Mouse (Mus musculus) layer of hippocampus, postnatal 10 days (tissue): Measurements from ENCODE around the gene Prkcb. TPM values are rescaled to one million over a fixed set of nuclear protein-coding genes. Genes with fewer than 3 reads are reported as not detected.
A peak's percentile ranks its signal among the peaks of the same experiment; 100 is the strongest.
"Not testable (repeated sequence)": the region's sequence is repeated elsewhere in the genome, so short reads cannot be mapped to it uniquely, and the experiment has no call there.

Source experiments
- DNase-seq, 2 experiments: peaks; one replicate each; pipeline ENCODE4 v3.0.0; 2021; ENCODE audit warnings: low spot score in 2 of 2
- long read RNA-seq: library from polyadenylated mRNA; stranded (forward); transcript quantifications from one replicate; pipeline ENCODE4 v2.0.0, GENCODE M21; 2023
- total RNA-seq, 2 experiments: library from RNA; stranded (reverse); gene quantifications; 2 replicates each; pipeline ENCODE4 v1.2.3; 2021

The Prkcb gene
- total RNA-seq = 100 to 1,000 TPM; 621 to 648 TPM
- long read RNA-seq, transcript Prkcb-202 (17 exons, 2,911 nt) = major isoform, 277 of 445 reads
- long read RNA-seq, transcript Prkcb-208 (1 exons, 955 nt) = minor isoform, 31 of 445 reads
- long read RNA-seq, transcript Prkcb-201 (17 exons, 2,557 nt) = minor isoform, 10 of 445 reads
- long read RNA-seq, partial matches to known transcripts = 103 of 445 reads
- long read RNA-seq, other reads (novel, unspliced or antisense) = 24 of 445 reads

GRCm38 (mm10) chr7:122288605-122289242 lies at the start of gene Prkcb:
Gene Prkcb, plus strand, starts transcription at chr7:122288751.
- DNase-seq = peak; percentile 79 to 85

- no peak for DNase-seq
Observed at GRCm38 (mm10) chr7:122238939-122239338, 49.6 kb upstream of the Prkcb start.

- DNase-seq = no peak
Observed at GRCm38 (mm10) chr7:122240413-122241119, 48.0 kb upstream of the Prkcb start.

- peak; percentile 32 to 50 for DNase-seq
Observed at GRCm38 (mm10) chr7:122242260-122242659, 46.3 kb upstream of the Prkcb start.

GRCm38 (mm10) chr7:122242744-122243143 lies 45.8 kb upstream of the Prkcb start:
- not testable (repeated sequence) for DNase-seq

- no peak for DNase-seq
Observed at GRCm38 (mm10) chr7:122244166-122244565, 44.4 kb upstream of the Prkcb start.

- no peak for DNase-seq
Observed at GRCm38 (mm10) chr7:122244584-122244983, 44.0 kb upstream of the Prkcb start.

GRCm38 (mm10) chr7:122245976-122246375 lies 42.6 kb upstream of the Prkcb start:
- no peak for DNase-seq

GRCm38 (mm10) chr7:122247254-122247864 lies 41.2 kb upstream of the Prkcb start:
- DNase-seq = no peak

- no peak for DNase-seq
Observed at GRCm38 (mm10) chr7:122249321-122249821, 39.2 kb upstream of the Prkcb start.

- DNase-seq = peak; percentile 72 to 80
Observed at GRCm38 (mm10) chr7:122251197-122252011, 37.1 kb upstream of the Prkcb start.

- no peak for DNase-seq
Observed at GRCm38 (mm10) chr7:122256722-122257121, 31.8 kb upstream of the Prkcb start.

- DNase-seq = no peak
Observed at GRCm38 (mm10) chr7:122258521-122258920, 30.0 kb upstream of the Prkcb start.

- no peak for DNase-seq
Observed at GRCm38 (mm10) chr7:122260055-122260602, 28.4 kb upstream of the Prkcb start.

- DNase-seq = no peak
Observed at GRCm38 (mm10) chr7:122268983-122269486, 19.5 kb upstream of the Prkcb start.

- DNase-seq = no peak
Observed at GRCm38 (mm10) chr7:122272334-122272733, 16.2 kb upstream of the Prkcb start.

GRCm38 (mm10) chr7:122279580-122279979 lies 9.0 kb upstream of the Prkcb start:
- DNase-seq = no peak

- DNase-seq = no peak
Observed at GRCm38 (mm10) chr7:122280334-122280733, 8.2 kb upstream of the Prkcb start.

GRCm38 (mm10) chr7:122282584-122282983 lies 6.0 kb upstream of the Prkcb start:
- DNase-seq = no peak

GRCm38 (mm10) chr7:122287217-122287616 lies 1.3 kb upstream of the Prkcb start:
- DNase-seq = no peak
